Mouse (Mus musculus) A20 (cell line): ENCODE data around the gene Mrgpra4.

Source experiments
- DNase-seq: peaks from one replicate; pipeline ENCODE4 v3.0.0-alpha.2; 2011; ENCODE audit warnings: low read depth, low spot score

Mrgpra4 gene

GRCm38 (mm10) chr7:47981995-47982394 is at the start of gene Mrgpra4:
Mrgpra4 (minus strand) TSS chr7:47982095.
- no peak for DNase-seq

GRCm38 (mm10) chr7:48027497-48027896 is 45.6 kb upstream of the Mrgpra4 start, which contains the start of gene Mrgprx1:
Mrgprx1 (minus strand) TSS chr7:48027597.
- no peak for DNase-seq

- no peak for DNase-seq
Observed at GRCm38 (mm10) chr7:48017874-48018273, 36.0 kb upstream of the Mrgpra4 start.

- no peak for DNase-seq
Observed at GRCm38 (mm10) chr7:47995689-47996088, 13.8 kb upstream of the Mrgpra4 start.

- DNase-seq: no peak
Observed at GRCm38 (mm10) chr7:47986752-47987151, 4.9 kb upstream of the Mrgpra4 start.
